Mouse (Mus musculus) forebrain, embryonic 16.5 days (tissue): ENCODE results near the gene Apoa1. TPM values are rescaled to one million over a fixed set of nuclear protein-coding genes. Genes with fewer than 3 reads are reported as not detected.

ENCODE experiments used
- ATAC-seq: fragments of 200-750 bp; cut with Nextera tagmentation; 2 replicates; pipeline ENCODE4 v1.8.0; 2017; ENCODE audit warnings: mild to moderate bottlenecking, moderate library complexity
- H3K27ac ChIP-seq: fragments of 300-500 bp; sonication (generic); 2 replicates; pipeline ENCODE4 v1.5.1; 2014; ENCODE audit warnings: low read length, control low read depth
- H3K27me3 ChIP-seq: fragments of 300-500 bp; sonication (generic); replicated peaks from 2 replicates; pipeline ENCODE4 v1.6.1; 2014; ENCODE audit warnings: low read length; ENCODE audit not compliant: control insufficient read depth, insufficient read depth
- H3K36me3 ChIP-seq: fragments of 300-500 bp; sonication (generic); 2 replicates; pipeline ENCODE4 v1.6.1; 2014; ENCODE audit not compliant: control insufficient read depth, insufficient read depth
- H3K4me1 ChIP-seq: fragments of 300-500 bp; sonication (generic); replicated peaks from 2 replicates; pipeline ENCODE4 v1.6.1; 2014; ENCODE audit warnings: low read length; ENCODE audit not compliant: control insufficient read depth, insufficient read depth
- H3K4me2 ChIP-seq: fragments of 300-500 bp; sonication (generic); 2 replicates; pipeline ENCODE4 v1.6.1; 2014; ENCODE audit warnings: mild to moderate bottlenecking, low read length, control low read depth
- H3K4me3 ChIP-seq: fragments of 300-500 bp; sonication (generic); replicated peaks from 2 replicates; pipeline ENCODE4 v1.5.1; 2014; ENCODE audit warnings: mild to moderate bottlenecking, low read length, control low read depth
- H3K9ac ChIP-seq: fragments of 300-500 bp; sonication (generic); replicated peaks from 2 replicates; pipeline ENCODE4 v1.6.1; 2014; ENCODE audit warnings: low read depth, low read length, control low read depth
- H3K9me3 ChIP-seq: fragments of 300-500 bp; sonication (generic); 2 replicates; pipeline ENCODE4 v1.6.1; 2016; ENCODE audit warnings: low read length; ENCODE audit not compliant: control insufficient read depth
- WGBS: fragments of 180-500 bp; shearing (Covaris S2); extraction: QIAGEN DNeasy Blood & Tissue Kit; methylation state at CpG from one replicate; pipeline ENCODE4 v1.1.7; 2014; 5-methylcytosine and 5-hydroxymethylcytosine counted together
- polyA plus RNA-seq: library from polyadenylated mRNA; unstranded; fragments of >200 nt; fragmentation: Nextera tagmentation; extraction: Ambion mirVana; gene quantifications from 2 replicates; pipeline ENCODE4 v1.2.1, GENCODE M21; 2015

The Apoa1 gene
- polyA plus RNA-seq, 1 experiment from 2014 or later = 1.5 TPM

GRCm38 (mm10) chr9:46191644-46192043, 36.7 kb upstream of the Apoa1 start:
- no peak for ATAC-seq
- Histone ChIP-seq H3K9ac (no peak overlapping the region), H3K9me3 (no peaks in the 10 kb centered on the region), H3K4me1 (peaks cover 7% of the 10 kb centered on the region), H3K27ac (no peak overlapping the region), H3K4me3 (no peak overlapping the region), H3K4me2 (no peak overlapping the region), H3K36me3 (no peaks in the 10 kb centered on the region), H3K27me3 (no peaks in the 10 kb centered on the region)
- WGBS = 18% methylated on average over 1 of the region's 1 CpGs

GRCm38 (mm10) chr9:46192642-46193041, 35.7 kb upstream of the Apoa1 start:
- no peak overlapping the region for H3K4me2 ChIP-seq
- WGBS = 91% methylated on average over 6 of the region's 6 CpGs
- H3K4me3 ChIP-seq = no peak overlapping the region
- no peak overlapping the region for H3K27ac ChIP-seq
- H3K9me3 ChIP-seq = no peaks in the 10 kb centered on the region
- H3K36me3 ChIP-seq = no peaks in the 10 kb centered on the region
- no peak for ATAC-seq
- no peaks in the 10 kb centered on the region for H3K27me3 ChIP-seq
- H3K4me1 ChIP-seq = peaks cover 7% of the 10 kb centered on the region
- H3K9ac ChIP-seq = no peak overlapping the region

- Histone ChIP-seq H3K27me3 (no peaks in the 10 kb centered on the region), H3K36me3 (no peaks in the 10 kb centered on the region), H3K4me2 (no peak overlapping the region), H3K4me3 (no peak overlapping the region), H3K9ac (no peak overlapping the region), H3K27ac (no peak overlapping the region), H3K4me1 (no peaks in the 10 kb centered on the region), H3K9me3 (no peaks in the 10 kb centered on the region)
- ATAC-seq = no peak
- 90% methylated on average over 9 of the region's 9 CpGs for WGBS
Observed at GRCm38 (mm10) chr9:46194809-46195208, 33.6 kb upstream of the Apoa1 start.

GRCm38 (mm10) chr9:46196699-46197169, 31.6 kb upstream of the Apoa1 start:
- Histone ChIP-seq H3K36me3 (no peaks in the 10 kb centered on the region), H3K9me3 (no peaks in the 10 kb centered on the region), H3K27me3 (no peaks in the 10 kb centered on the region), H3K9ac (no peak overlapping the region), H3K27ac (no peak overlapping the region), H3K4me3 (no peak overlapping the region), H3K4me2 (no peak overlapping the region), H3K4me1 (no peaks in the 10 kb centered on the region)
- no peak for ATAC-seq
- 84% methylated on average over 12 of the region's 12 CpGs for WGBS

- H3K36me3 ChIP-seq = peaks cover 3% of the 10 kb centered on the region; the same call in 1 of the 2 replicates
- 83% methylated on average over 9 of the region's 9 CpGs for WGBS
- no peaks in the 10 kb centered on the region for H3K27me3 ChIP-seq
- H3K4me1 ChIP-seq = no peaks in the 10 kb centered on the region
- ATAC-seq = no peak
- no peak overlapping the region for H3K9ac ChIP-seq
- H3K27ac ChIP-seq = no peak overlapping the region
- no peak overlapping the region for H3K4me2 ChIP-seq
- no peak overlapping the region for H3K4me3 ChIP-seq
- no peaks in the 10 kb centered on the region for H3K9me3 ChIP-seq
Observed at GRCm38 (mm10) chr9:46198461-46198860, 29.9 kb upstream of the Apoa1 start.

- no peak overlapping the region for H3K4me2 ChIP-seq
- H3K4me1 ChIP-seq = no peaks in the 10 kb centered on the region
- no peak overlapping the region for H3K4me3 ChIP-seq
- H3K36me3 ChIP-seq = peaks cover 3% of the 10 kb centered on the region; the same call in 1 of the 2 replicates
- H3K9ac ChIP-seq = no peak overlapping the region
- no peak overlapping the region for H3K27ac ChIP-seq
- no peaks in the 10 kb centered on the region for H3K27me3 ChIP-seq
- ATAC-seq = no peak
- 82% methylated on average over 7 of the region's 7 CpGs for WGBS
- H3K9me3 ChIP-seq = no peaks in the 10 kb centered on the region
Observed at GRCm38 (mm10) chr9:46198936-46199335, 29.4 kb upstream of the Apoa1 start.

GRCm38 (mm10) chr9:46199609-46200008, 28.8 kb upstream of the Apoa1 start:
- Histone ChIP-seq H3K36me3 (peaks cover 7% of the 10 kb centered on the region; the same call in 1 of the 2 replicates), H3K4me2 (no peak overlapping the region), H3K4me1 (no peaks in the 10 kb centered on the region), H3K9me3 (no peaks in the 10 kb centered on the region), H3K27me3 (no peaks in the 10 kb centered on the region), H3K4me3 (no peak overlapping the region), H3K27ac (no peak overlapping the region), H3K9ac (no peak overlapping the region)
- ATAC-seq = no peak
- WGBS = 90% methylated on average over 2 of the region's 2 CpGs

GRCm38 (mm10) chr9:46206834-46207500, 21.4 kb upstream of the Apoa1 start:
- H3K4me3 ChIP-seq = no peak overlapping the region
- peaks cover 7% of the 10 kb centered on the region; the same call in 1 of the 2 replicates for H3K36me3 ChIP-seq
- H3K4me2 ChIP-seq = no peak overlapping the region
- 85% methylated on average over 10 of the region's 10 CpGs for WGBS
- H3K9ac ChIP-seq = no peak overlapping the region
- no peak for ATAC-seq
- H3K27me3 ChIP-seq = no peaks in the 10 kb centered on the region
- H3K4me1 ChIP-seq = no peaks in the 10 kb centered on the region
- H3K27ac ChIP-seq = no peak overlapping the region
- no peaks in the 10 kb centered on the region for H3K9me3 ChIP-seq

- no peak overlapping the region for H3K9ac ChIP-seq
- peaks cover 4% of the 10 kb centered on the region; the same call in 1 of the 2 replicates for H3K36me3 ChIP-seq
- WGBS = 92% methylated on average over 6 of the region's 6 CpGs
- H3K4me1 ChIP-seq = no peaks in the 10 kb centered on the region
- H3K27me3 ChIP-seq = no peaks in the 10 kb centered on the region
- H3K4me3 ChIP-seq = no peak overlapping the region
- no peaks in the 10 kb centered on the region for H3K9me3 ChIP-seq
- ATAC-seq = no peak
- H3K4me2 ChIP-seq = no peak overlapping the region
- H3K27ac ChIP-seq = no peak overlapping the region
Observed at GRCm38 (mm10) chr9:46207501-46207869, 20.9 kb upstream of the Apoa1 start.
